Mouse (Mus musculus) midbrain, embryonic 16.5 days (tissue): Measurements from ENCODE around the gene Kcnh8. TPM values are rescaled to one million over a fixed set of nuclear protein-coding genes. Genes with fewer than 3 reads are reported as not detected.

Source experiments
- ATAC-seq: fragments of 200-750 bp; cut with Nextera tagmentation; 2 replicates; pipeline ENCODE4 v1.8.0; 2017; ENCODE audit warnings: moderate TSS enrichment
- H3K27ac ChIP-seq: fragments of 300-500 bp; sonication (generic); 2 replicates; pipeline ENCODE4 v1.5.1; 2014; ENCODE audit warnings: mild to moderate bottlenecking, low read length, mixed read lengths
- H3K27me3 ChIP-seq: fragments of 300-500 bp; sonication (generic); 2 replicates; pipeline ENCODE4 v1.6.1; 2014; ENCODE audit warnings: low read depth, low read length, mixed read lengths; ENCODE audit not compliant: control insufficient read depth, insufficient read depth
- H3K36me3 ChIP-seq: fragments of 300-500 bp; sonication (generic); 2 replicates; pipeline ENCODE4 v1.6.1; 2014; ENCODE audit warnings: mild to moderate bottlenecking, low read length, moderate library complexity, mixed read lengths; ENCODE audit not compliant: control insufficient read depth, insufficient read depth
- H3K4me1 ChIP-seq: fragments of 300-500 bp; sonication (generic); 2 replicates; pipeline ENCODE4 v1.6.1; 2014; ENCODE audit warnings: mild to moderate bottlenecking, low read length, mixed read lengths; ENCODE audit not compliant: control insufficient read depth, insufficient read depth
- H3K4me2 ChIP-seq: fragments of 300-500 bp; sonication (generic); 2 replicates; pipeline ENCODE4 v1.6.1; 2014; ENCODE audit warnings: mild to moderate bottlenecking, low read length, mixed read lengths
- H3K4me3 ChIP-seq: fragments of 300-500 bp; sonication (generic); 2 replicates; pipeline ENCODE4 v1.5.1; 2014; ENCODE audit warnings: low read depth, mild to moderate bottlenecking, low read length, moderate library complexity, mixed read lengths
- H3K9ac ChIP-seq: fragments of 300-500 bp; sonication (generic); 2 replicates; pipeline ENCODE4 v1.6.1; 2014; ENCODE audit warnings: low read depth, low read length, mixed read lengths
- H3K9me3 ChIP-seq: fragments of 300-500 bp; sonication (generic); replicated peaks from 2 replicates; pipeline ENCODE4 v1.6.1; 2014; ENCODE audit warnings: mild to moderate bottlenecking, low read length, mixed read lengths; ENCODE audit not compliant: control insufficient read depth, poor library complexity, severe bottlenecking
- WGBS: fragments of 180-500 bp; shearing (Covaris S2); extraction: QIAGEN DNeasy Blood & Tissue Kit; methylation state at CpG from one replicate; pipeline ENCODE4 v1.1.7; 2014; 5-methylcytosine and 5-hydroxymethylcytosine counted together
- polyA plus RNA-seq: library from polyadenylated mRNA; unstranded; fragments of >200 nt; fragmentation: Nextera tagmentation; extraction: Ambion mirVana; gene quantifications from 2 replicates; pipeline ENCODE4 v1.2.1, GENCODE M21; 2015

The Kcnh8 gene
- polyA plus RNA-seq, 1 experiment from 2014 or later = 4.7 TPM

DNA sequence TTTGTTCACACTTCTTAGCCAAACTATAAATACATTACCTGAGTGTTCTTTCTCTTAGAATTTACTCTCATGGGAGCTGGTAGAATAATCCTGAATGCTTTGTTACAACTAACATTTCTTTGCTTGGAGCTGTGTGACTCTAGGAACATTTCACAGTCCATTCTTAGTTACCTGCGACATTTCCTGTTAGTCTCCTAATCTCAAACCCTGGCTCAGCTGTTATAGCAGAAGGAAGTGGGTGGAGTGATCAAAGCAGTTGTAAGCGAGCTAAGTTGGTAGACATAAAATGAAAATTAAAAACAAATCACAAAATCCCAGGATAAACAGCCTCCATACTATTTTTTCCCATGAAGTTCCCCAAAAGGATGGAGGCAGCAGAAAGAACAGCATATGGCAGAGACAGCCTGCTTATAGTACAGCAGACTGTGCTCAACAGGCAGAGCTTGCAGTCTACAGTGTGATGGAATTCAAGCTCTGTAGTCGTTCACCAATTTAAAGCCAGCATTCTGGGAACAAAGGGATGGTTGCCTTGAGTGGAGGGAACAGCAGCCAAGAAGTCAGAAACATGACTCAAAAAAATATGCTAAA lies 318.1 kb downstream of the Kcnh8 start:
- no peak for ATAC-seq
- WGBS = 71% methylated on average over 3 of the region's 3 CpGs

DNA sequence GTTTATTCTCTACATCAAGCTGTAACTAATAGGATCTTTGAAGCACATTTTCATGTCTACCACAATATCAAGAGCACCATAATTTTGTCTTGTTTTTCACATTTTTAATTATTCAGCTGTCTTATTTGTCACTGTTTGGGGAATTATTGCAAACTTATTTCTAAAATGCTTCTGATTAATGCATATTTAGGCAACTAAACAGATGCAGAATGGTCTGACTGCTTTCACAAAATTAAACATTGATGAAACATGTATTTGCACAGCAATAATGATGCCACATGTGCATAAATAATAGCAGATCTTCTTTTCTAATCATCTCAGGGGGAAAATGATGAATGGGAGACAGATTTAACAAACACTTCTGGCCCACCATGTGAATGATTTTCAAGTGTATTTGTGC lies 341.5 kb downstream of the Kcnh8 start:
- no peak overlapping the region for H3K4me3 ChIP-seq
- no peak overlapping the region for H3K4me2 ChIP-seq
- no peak overlapping the region for H3K27ac ChIP-seq
- no peaks in the 10 kb centered on the region for H3K27me3 ChIP-seq
- no peak overlapping the region for H3K9ac ChIP-seq
- H3K9me3 ChIP-seq = no peaks in the 10 kb centered on the region
- no peak for ATAC-seq
- H3K36me3 ChIP-seq = no peaks in the 10 kb centered on the region
- no peaks in the 10 kb centered on the region for H3K4me1 ChIP-seq

More for the DNA sequence above, 318.1 kb downstream of the Kcnh8 start:
- Histone ChIP-seq H3K4me3 (no peak overlapping the region), H3K9ac (no peak overlapping the region), H3K4me1 (no peaks in the 10 kb centered on the region), H3K9me3 (no peaks in the 10 kb centered on the region), H3K27ac (no peak overlapping the region), H3K4me2 (no peak overlapping the region), H3K27me3 (no peaks in the 10 kb centered on the region), H3K36me3 (no peaks in the 10 kb centered on the region)

DNA sequence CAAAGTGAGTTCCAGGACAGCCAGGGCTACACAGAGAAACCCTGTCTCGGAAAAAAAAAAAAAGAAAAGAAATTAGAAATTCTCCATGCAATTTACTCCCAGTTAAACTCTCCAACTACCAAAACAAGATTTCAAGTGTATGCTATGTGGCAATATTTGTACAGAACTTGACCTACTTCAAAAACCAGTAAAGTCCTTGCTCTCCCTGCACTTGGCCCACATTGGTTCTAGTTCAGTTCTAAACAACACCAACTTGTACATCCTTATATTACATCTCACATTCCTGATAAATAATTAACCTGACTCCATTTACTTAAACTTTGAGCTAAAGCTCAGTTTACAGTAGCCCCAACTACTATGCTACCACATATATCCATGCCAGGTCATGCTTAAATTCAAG lies 370.2 kb downstream of the Kcnh8 start:
- Histone ChIP-seq H3K27me3 (no peaks in the 10 kb centered on the region), H3K9ac (no peak overlapping the region), H3K27ac (no peak overlapping the region), H3K4me2 (no peak overlapping the region), H3K36me3 (no peaks in the 10 kb centered on the region), H3K9me3 (no peaks in the 10 kb centered on the region), H3K4me3 (no peak overlapping the region), H3K4me1 (no peaks in the 10 kb centered on the region)
- 92% methylated on average over 1 of the region's 1 CpGs for WGBS
- no peak for ATAC-seq

DNA sequence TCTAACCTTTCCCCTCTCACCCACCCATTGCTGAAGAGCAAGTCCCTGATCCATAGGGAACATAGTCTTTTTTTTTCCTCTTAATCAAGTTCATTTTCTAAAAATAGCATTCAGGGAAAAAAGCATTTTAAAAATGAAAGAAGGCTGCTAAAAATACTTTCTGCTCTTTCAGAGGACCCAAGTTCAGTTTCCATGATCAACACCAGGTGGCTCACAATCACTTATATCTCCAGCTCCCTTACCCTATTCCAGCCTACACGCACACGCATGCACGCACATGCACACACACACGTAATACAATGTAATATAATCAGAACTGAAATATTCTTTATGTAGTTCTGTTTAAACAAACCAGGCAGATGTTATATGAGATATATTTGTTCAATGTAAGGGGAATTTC lies 378.4 kb downstream of the Kcnh8 start:
- no peaks in the 10 kb centered on the region for H3K9me3 ChIP-seq
- H3K4me3 ChIP-seq = no peak overlapping the region
- no peak overlapping the region for H3K4me2 ChIP-seq
- no peak overlapping the region for H3K27ac ChIP-seq
- no peaks in the 10 kb centered on the region for H3K27me3 ChIP-seq
- no peak overlapping the region for H3K9ac ChIP-seq
- H3K4me1 ChIP-seq = no peaks in the 10 kb centered on the region; the same call in 1 of the 2 replicates
- WGBS = 95% methylated on average over 4 of the region's 4 CpGs
- H3K36me3 ChIP-seq = no peaks in the 10 kb centered on the region
- no peak for ATAC-seq
